Mouse (Mus musculus) forebrain, postnatal 0 days (tissue): ENCODE results near the gene Col4a3. TPM values are rescaled to one million over a fixed set of nuclear protein-coding genes. Genes with fewer than 3 reads are reported as not detected.
A peak's percentile ranks its signal among the peaks of the same experiment; 100 is the strongest.

Experiments used
- ATAC-seq: fragments of 200-750 bp; cut with Nextera tagmentation; 2 replicates; pipeline ENCODE4 v1.8.0; 2017; ENCODE audit warnings: mild to moderate bottlenecking, moderate library complexity
- DNase-seq: peaks from one replicate; pipeline ENCODE4 v3.0.0-alpha.2; 2015
- H3K27ac ChIP-seq: fragments of 300-500 bp; sonication (generic); 2 replicates; pipeline ENCODE4 v1.5.1; 2014; ENCODE audit warnings: low read depth, mild to moderate bottlenecking, antibody characterized with exemption, low read length, moderate library complexity, mixed read lengths
- H3K27me3 ChIP-seq: fragments of 300-500 bp; sonication (generic); 2 replicates; pipeline ENCODE4 v1.6.1; 2014; ENCODE audit warnings: mild to moderate bottlenecking, low read length, mixed read lengths; ENCODE audit not compliant: insufficient read depth
- H3K36me3 ChIP-seq: fragments of 300-500 bp; sonication (generic); 2 replicates; pipeline ENCODE4 v1.6.1; 2014; ENCODE audit warnings: mild to moderate bottlenecking, moderate library complexity; ENCODE audit not compliant: insufficient read depth
- H3K4me1 ChIP-seq: fragments of 300-500 bp; sonication (generic); 2 replicates; pipeline ENCODE4 v1.6.1; 2014; ENCODE audit warnings: antibody characterized with exemption; ENCODE audit not compliant: insufficient read depth
- H3K4me2 ChIP-seq: fragments of 300-500 bp; sonication (generic); 2 replicates; pipeline ENCODE4 v1.6.1; 2014; ENCODE audit warnings: low read depth, mild to moderate bottlenecking, moderate library complexity
- H3K4me3 ChIP-seq: fragments of 300-500 bp; sonication (generic); 2 replicates; pipeline ENCODE4 v1.5.1; 2014; ENCODE audit warnings: low read depth, low read length, mixed read lengths
- H3K9ac ChIP-seq: fragments of 300-500 bp; sonication (generic); 2 replicates; pipeline ENCODE4 v1.6.1; 2014; ENCODE audit warnings: mild to moderate bottlenecking
- H3K9me3 ChIP-seq: fragments of 300-500 bp; sonication (generic); 2 replicates; pipeline ENCODE4 v1.6.1; 2016; ENCODE audit warnings: low read length
- CTCF ChIP-seq: sonication (generic); IDR thresholded peaks from 2 replicates; pipeline ENCODE4 v1.5.1; 2016; ENCODE audit warnings: antibody characterized with exemption, control low read depth, low read depth
- WGBS: fragments of 180-500 bp; shearing (Covaris S2); extraction: QIAGEN DNeasy Blood & Tissue Kit; methylation state at CpG from one replicate; pipeline ENCODE4 v1.1.7; 2014; 5-methylcytosine and 5-hydroxymethylcytosine counted together
- polyA plus RNA-seq: library from polyadenylated mRNA; unstranded; fragments of >200 nt; fragmentation: Nextera tagmentation; extraction: Ambion mirVana; gene quantifications from 2 replicates; pipeline ENCODE4 v1.2.1, GENCODE M21; 2015
- total RNA-seq: library from RNA; depleted of rRNA; stranded (reverse); fragments of >200 nt; gene quantifications from 2 replicates; pipeline ENCODE4 v1.2.3, GENCODE M21; 2014

Col4a3 gene
- total and polyA plus RNA-seq, 2 experiments from 2014 or later: 0.27 to 0.57 TPM

DNA sequence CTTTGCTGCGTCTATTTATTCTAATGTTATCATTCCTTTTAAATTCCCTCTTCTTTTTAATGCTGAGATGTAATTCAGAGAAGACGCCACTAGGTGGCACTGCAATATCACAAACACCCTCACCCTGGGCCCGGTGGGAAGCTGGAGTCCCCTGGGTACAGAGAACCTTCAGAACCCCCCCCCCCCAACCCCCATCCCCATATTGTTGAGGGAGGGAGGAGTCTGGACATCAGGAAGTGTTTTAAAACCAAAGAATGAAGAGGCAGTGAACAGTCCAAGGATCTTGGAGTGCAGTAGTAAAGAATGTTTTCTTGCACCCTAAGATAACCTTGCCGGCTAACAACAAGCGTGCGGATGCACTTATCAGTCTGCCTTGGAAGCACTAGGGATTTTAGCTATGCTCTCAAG, 32.3 kb upstream of the Col4a3 start:
- Histone ChIP-seq H3K9me3 (no peaks in the 10 kb centered on the region), H3K4me3 (no peak overlapping the region), H3K4me1 (no peaks in the 10 kb centered on the region), H3K4me2 (no peak overlapping the region), H3K27me3 (no peaks in the 10 kb centered on the region), H3K9ac (no peak overlapping the region), H3K27ac (no peak overlapping the region), H3K36me3 (no peaks in the 10 kb centered on the region)
- peak; percentile 75 for DNase-seq
- TF ChIP-seq CTCF: peak; percentile 72
- WGBS: 40% methylated on average over 6 of the region's 6 CpGs
- ATAC-seq: peak; percentile 88

DNA sequence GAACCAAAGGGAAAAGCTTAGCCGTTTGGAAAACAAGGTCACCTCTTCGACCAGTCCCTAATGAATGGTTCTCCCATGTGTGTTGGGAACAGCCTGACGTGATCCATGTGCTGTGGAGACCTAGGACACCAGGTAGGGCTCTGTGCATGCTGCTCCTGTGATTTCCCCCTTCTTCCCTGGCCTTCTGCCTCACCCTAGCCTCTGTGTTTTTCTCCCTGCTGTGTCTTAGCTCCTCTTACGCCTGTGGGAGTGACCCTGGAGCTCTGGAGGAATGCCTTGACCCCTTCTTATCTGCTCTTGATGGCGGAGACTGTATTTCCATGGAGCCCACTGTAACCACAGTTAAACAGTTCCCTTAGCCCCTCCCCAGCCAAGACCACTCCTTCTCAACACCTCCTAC, 31.8 kb upstream of the Col4a3 start:
- ATAC-seq: peak; percentile 23; the same call in 1 of the 2 replicates
- H3K27me3 ChIP-seq: no peaks in the 10 kb centered on the region
- no peak overlapping the region for H3K9ac ChIP-seq
- no peaks in the 10 kb centered on the region for H3K9me3 ChIP-seq
- no peak for DNase-seq
- no peak for TF ChIP-seq CTCF
- 79% methylated on average over 5 of the region's 5 CpGs for WGBS
- no peaks in the 10 kb centered on the region for H3K36me3 ChIP-seq
- no peak overlapping the region for H3K27ac ChIP-seq
- no peak overlapping the region for H3K4me3 ChIP-seq
- H3K4me2 ChIP-seq: no peak overlapping the region
- H3K4me1 ChIP-seq: no peaks in the 10 kb centered on the region

DNA sequence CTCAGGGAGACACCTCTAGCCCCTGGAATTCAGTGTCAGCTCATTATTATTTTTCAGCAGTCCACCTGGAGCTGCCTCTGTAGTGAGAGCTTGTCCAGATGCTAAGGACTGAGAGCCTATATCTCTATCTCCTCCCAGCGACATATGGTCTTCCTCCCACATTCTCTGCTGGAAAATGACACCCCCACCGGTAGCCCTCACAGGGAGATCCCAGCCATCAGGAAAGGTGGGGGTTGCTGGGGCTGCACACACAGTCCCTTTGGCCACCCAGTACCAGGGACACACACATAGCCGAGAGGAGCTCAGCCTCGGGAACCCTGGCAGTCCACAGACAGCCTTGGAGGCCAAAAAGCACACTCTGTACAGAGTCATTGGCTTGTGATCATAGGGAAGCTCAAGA, 26.5 kb upstream of the Col4a3 start:
- Histone ChIP-seq H3K27ac (no peak overlapping the region), H3K9ac (no peak overlapping the region), H3K4me2 (no peak overlapping the region), H3K4me1 (no peaks in the 10 kb centered on the region), H3K27me3 (no peaks in the 10 kb centered on the region), H3K36me3 (no peaks in the 10 kb centered on the region), H3K9me3 (no peaks in the 10 kb centered on the region), H3K4me3 (no peak overlapping the region)
- DNase-seq (no peak), ATAC-seq (no peak)
- no peak for TF ChIP-seq CTCF
- WGBS: 82% methylated on average over 4 of the region's 4 CpGs

DNA sequence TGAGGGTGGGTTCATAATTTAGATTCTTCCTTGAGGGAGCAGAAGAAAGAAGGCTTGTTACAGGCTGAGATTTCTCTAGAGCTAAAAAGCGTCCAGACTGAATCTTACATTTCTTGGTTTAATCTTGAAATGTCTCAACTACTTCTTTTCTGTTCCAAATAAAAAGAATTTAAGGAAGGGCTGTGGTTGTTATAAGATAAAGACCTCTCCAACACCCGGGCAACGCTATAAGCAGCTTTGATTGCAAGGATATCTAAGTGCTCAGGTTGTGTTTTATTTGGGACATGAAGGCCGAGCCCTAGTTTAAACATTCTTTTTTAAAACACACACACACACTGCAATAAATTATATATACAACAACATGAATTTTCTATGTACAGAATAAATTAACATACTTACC, 17.3 kb upstream of the Col4a3 start:
- 92% methylated on average over 4 of the region's 4 CpGs for WGBS
- Histone ChIP-seq H3K4me3 (no peak overlapping the region), H3K27ac (no peak overlapping the region), H3K4me1 (no peaks in the 10 kb centered on the region), H3K9ac (no peak overlapping the region), H3K27me3 (no peaks in the 10 kb centered on the region), H3K4me2 (no peak overlapping the region), H3K36me3 (no peaks in the 10 kb centered on the region), H3K9me3 (no peaks in the 10 kb centered on the region)
- DNase-seq (no peak), ATAC-seq (no peak)
- no peak for TF ChIP-seq CTCF

DNA sequence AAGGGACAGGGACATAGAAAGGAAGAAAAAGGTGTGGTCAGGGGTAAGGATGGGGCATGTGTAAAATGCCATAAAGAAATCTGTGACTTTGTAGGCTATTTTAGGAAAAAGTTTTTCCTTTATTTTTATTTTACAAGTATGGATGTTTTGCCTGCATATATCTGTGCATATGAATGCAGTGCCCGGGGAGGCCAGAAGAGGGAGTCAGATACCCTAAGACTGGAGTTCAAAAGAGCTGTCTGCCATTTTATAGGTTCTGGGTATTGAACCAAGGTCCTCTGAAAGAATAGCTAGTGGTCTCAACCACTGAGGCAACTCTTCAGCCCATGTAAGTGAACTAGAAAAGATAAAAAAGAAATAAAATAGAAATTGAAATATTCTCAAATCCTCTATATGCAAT, 15.0 kb upstream of the Col4a3 start:
- no peaks in the 10 kb centered on the region for H3K27me3 ChIP-seq
- DNase-seq: no peak
- H3K4me1 ChIP-seq: no peaks in the 10 kb centered on the region
- H3K4me3 ChIP-seq: no peak overlapping the region
- peak; percentile 22 for TF ChIP-seq CTCF
- H3K4me2 ChIP-seq: no peak overlapping the region
- no peak overlapping the region for H3K9ac ChIP-seq
- H3K27ac ChIP-seq: no peak overlapping the region
- H3K36me3 ChIP-seq: no peaks in the 10 kb centered on the region
- no peaks in the 10 kb centered on the region for H3K9me3 ChIP-seq
- WGBS: 74% methylated on average over 1 of the region's 1 CpGs
- no peak for ATAC-seq

DNA sequence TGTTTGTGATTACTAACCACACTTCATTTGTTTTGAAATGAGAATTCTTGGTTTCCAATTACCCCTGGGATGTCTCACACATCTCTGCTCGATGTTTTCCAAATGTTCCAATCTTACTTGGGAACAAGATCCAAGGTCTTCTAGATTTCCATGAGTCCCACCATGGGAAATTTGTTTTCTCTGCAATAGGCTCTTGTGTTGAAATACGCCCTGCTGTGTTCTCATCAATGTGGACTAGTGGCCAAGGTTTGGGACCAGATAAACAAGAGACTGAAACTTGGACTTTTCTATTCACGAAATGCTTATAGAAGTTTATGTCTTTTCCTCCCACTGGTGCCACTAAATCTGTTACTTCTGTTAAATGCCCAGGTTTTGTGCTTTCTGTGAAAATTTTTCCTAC, 11.0 kb upstream of the Col4a3 start:
- no peak overlapping the region for H3K27ac ChIP-seq
- H3K27me3 ChIP-seq: no peaks in the 10 kb centered on the region
- ATAC-seq (no peak), DNase-seq (no peak)
- TF ChIP-seq CTCF: no peak
- no peaks in the 10 kb centered on the region for H3K9me3 ChIP-seq
- H3K36me3 ChIP-seq: no peaks in the 10 kb centered on the region
- WGBS: 94% methylated on average over 3 of the region's 3 CpGs
- no peaks in the 10 kb centered on the region for H3K4me1 ChIP-seq
- H3K4me3 ChIP-seq: no peak overlapping the region
- no peak overlapping the region for H3K9ac ChIP-seq
- H3K4me2 ChIP-seq: no peak overlapping the region

DNA sequence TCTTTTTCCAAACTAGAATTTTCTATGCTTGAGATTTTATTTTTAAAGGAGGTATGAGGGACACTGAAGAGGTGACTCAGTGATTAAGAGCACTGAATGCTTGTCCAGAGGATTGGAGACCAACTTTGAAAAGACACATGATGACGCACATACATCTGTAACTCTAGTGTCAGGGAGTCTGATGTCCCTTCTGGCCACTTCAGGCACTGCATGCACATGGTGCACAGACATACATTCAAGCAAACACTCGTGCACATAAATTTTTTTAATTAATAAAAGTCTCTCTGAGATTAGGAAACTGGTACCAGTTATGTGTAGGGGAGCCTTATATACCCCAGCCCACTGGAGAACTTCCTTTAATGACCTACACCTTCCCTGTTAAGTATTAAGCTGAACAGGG, 10.5 kb upstream of the Col4a3 start:
- no peak overlapping the region for H3K4me3 ChIP-seq
- no peaks in the 10 kb centered on the region for H3K36me3 ChIP-seq
- H3K27me3 ChIP-seq: no peaks in the 10 kb centered on the region
- 84% methylated on average over 2 of the region's 2 CpGs for WGBS
- no peaks in the 10 kb centered on the region for H3K4me1 ChIP-seq
- 0 out of 2 replicates have a peak, but pooled peaks have one; percentile 4 for TF ChIP-seq CTCF
- H3K9ac ChIP-seq: no peak overlapping the region
- DNase-seq (no peak), ATAC-seq (no peak)
- H3K27ac ChIP-seq: no peak overlapping the region
- H3K9me3 ChIP-seq: no peaks in the 10 kb centered on the region
- no peak overlapping the region for H3K4me2 ChIP-seq

DNA sequence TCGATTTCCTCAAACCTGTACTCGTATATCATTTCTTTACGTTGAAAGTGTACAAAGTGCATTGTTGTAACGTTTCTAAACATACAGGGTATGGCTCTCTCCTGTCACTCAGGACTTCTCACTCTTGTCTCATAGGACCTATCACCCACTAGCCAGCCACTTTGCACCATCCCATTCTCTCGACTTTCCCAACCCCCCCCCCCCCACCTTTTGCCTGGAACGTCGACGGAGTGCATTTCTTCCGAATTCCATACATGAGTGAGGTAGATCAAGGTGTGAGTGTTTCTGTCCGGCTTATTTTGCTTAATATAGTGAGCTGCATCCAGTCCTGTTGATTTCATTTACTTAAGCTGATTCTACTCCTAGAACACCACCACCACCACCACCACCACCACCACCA, 9.4 kb upstream of the Col4a3 start:
- Histone ChIP-seq H3K27ac (no peak overlapping the region), H3K4me1 (no peaks in the 10 kb centered on the region), H3K4me2 (no peak overlapping the region), H3K9ac (no peak overlapping the region), H3K9me3 (no peaks in the 10 kb centered on the region), H3K27me3 (no peaks in the 10 kb centered on the region), H3K36me3 (no peaks in the 10 kb centered on the region), H3K4me3 (no peak overlapping the region)
- WGBS: 94% methylated on average over 10 of the region's 10 CpGs
- no peak for TF ChIP-seq CTCF
- ATAC-seq: no peak
- DNase-seq: no peak
